Mouse (Mus musculus) c-Kit-positive CD71-positive TER-119-positive erythroid progenitor cells, embryonic 14.5 days (primary cell): ENCODE measurements around the gene Arid4b.
A peak's percentile ranks its signal among the peaks of the same experiment; 100 is the strongest.

Experiments
- DNase-seq: peaks from one replicate; pipeline ENCODE4 v3.0.0-alpha.2; 2013; ENCODE audit warnings: low spot score

Arid4b gene

DNA sequence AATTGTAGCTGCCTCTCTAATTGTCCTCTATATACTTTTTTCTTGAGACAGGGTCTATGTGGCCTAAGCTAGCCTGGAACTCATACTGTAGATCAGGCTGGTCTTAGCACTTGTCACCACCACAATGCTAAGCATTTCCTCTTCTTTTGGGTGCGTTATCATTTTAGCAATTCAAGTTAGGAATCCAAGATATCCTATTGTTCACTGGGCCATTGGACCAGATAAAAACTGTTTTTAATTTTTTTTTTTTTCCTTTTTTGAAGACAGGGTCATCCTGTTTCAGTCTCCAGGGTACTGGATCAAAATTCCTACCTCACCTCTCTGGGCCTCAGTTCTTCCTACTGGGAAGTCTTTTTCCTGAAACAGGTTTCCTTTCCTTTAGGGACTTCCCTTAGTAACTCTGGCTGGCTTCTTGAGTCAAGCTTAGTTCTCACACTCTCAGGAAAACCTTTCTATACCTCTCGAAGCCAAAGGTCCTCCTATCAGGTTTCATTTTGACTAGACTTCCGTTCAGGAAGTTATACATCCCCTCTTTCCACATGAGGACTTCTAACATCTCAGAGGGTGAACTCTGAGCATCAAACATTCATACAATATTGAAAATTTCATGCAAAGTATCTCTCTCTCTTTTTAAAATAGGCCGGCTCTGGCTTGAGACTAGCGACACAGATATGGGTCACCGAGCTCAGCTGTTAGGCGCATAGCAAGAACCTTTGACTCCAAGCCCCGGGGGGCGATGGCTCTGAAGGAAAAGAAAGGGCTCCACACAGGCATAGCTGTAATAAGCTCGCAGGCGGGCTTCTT, 621 bp upstream of the Arid4b start:
- DNase-seq = peak; percentile 40

DNA sequence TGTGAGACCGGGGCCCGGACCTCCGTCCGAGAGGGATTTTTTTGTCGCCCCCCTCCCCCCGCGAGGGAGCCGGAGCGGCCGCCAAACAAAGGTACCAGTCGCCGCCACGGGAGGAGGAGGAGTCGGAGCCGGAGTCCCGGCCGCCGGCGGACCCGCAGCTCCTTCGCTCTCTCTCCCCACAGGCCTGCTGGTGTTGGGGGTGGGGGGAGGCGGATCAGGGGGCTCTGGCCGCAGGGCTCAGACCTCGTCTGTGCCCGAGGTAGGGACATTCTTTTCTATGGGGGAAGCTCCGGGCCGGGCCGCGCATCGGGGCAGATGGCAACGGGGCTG, 875 bp downstream of the Arid4b start:
- DNase-seq = no peak

- no peak for DNase-seq
Observed at GRCm38 (mm10) chr13:14064341-14065027, 1.5 kb downstream of the Arid4b start.

DNA sequence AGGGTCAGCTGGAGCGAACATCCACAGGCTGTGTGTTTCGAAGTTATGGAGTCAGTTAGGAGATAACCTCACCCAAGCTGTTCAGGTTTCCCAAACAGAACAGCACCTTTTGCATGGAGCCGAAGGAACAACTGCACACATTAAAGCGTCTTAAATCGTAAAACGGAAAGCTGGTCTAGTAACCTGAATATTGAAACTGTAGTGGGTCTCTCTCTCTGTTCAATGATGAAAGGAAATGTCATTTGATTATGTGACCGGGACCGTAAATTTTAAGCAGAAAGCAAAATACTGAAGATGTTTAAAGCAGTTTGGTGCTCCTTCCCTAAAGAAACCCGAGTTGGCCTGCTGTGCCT, 2.0 kb downstream of the Arid4b start:
- no peak for DNase-seq

DNA sequence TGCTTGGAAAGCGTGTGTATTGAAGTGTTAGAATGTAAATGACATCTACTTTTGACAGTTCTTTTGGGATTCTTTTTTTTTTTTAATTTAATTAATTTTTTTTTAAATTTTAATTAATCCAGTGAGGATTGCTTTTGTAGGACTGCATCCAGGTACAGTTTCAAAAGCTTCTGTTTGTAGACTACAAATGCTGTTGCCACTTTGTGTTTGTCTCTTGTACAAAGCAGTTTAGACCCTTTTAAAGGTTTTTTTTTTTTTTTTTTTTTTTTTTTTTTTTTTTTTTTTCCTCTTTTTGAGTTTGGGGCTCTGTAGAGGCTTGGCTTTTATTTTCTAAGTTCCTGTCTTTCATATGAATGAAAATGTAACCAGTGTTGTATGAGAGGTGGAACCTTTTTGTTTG, 2.7 kb downstream of the Arid4b start:
- no peak for DNase-seq

DNA sequence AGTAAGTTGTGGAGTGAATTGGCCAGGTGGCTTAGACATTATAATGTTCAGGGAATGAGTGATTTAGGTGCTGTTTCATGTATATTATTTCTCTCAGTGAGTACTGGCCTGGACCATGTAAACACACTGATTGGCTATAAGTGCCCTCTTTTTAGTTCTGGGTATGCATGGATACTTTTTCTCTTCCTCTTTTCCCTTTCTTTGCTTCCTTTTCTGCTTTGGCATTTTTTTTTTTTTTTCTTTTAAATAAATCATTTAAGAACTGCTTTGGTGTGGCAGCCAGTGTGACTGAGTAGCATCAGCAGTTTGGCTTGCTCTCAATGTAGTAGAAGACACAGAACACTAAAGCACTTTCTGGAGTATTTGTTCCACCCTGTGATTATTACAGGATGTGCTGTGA, 5.0 kb downstream of the Arid4b start:
- DNase-seq = no peak

DNA sequence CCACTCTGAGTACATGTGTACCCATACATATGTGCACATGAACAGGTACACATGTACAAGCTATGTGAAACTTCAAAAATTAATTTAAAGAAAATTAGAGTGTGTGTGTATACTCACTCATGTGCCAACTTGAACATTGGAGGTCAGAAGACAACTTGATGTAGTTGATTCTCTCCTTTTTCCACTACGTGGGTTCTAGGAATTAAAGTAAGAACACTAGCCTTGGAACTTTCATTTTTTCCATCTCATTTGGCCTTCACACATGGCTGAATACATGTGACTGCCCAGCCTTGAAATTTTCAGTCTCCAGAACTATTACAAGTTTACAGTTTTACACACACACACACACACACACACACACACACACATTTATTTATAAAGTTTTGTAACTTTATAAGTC, 6.3 kb downstream of the Arid4b start:
- DNase-seq = no peak

- DNase-seq = no peak
Observed at GRCm38 (mm10) chr13:14074371-14074770, 11.3 kb downstream of the Arid4b start.

DNA sequence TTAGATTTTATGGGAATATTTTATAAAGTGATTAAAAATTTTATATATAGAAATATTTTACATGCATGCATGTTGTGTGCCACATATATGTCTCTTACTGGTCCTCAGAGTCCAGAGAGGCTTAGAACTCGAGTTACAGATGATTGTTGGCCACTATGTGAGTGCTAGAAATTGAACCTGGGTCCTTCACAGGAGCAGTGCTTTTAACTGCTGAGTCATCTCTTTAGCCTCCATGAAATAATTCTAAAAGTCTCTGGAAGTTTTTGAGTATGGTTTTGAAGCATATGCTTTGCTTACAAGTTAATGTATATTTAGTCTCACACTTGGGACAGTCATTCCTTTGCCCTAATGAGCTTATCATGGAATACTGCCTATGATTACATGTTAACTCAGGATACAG, 12.3 kb downstream of the Arid4b start:
- no peak for DNase-seq

DNA sequence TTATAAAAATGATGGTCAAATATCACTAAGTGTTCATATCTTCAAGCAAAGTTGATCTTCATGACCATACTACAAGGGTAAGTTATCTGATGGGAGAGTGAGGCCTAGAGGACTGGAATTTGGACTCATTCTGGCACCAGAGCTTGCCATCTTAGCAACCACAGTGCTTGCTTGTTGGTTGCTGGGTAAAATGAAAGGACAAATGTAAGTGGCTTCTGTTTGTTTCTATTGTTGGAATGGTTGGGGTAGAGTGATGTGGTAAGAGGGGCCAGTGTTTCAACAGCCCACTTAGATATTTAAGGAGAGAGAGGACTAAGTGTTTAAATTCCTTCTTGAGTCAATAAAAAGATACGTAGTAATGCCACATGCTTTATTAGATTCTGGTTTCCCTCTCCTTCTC, 25.6 kb downstream of the Arid4b start:
- DNase-seq = no peak

GRCm38 (mm10) chr13:14103026-14103425, 40.0 kb downstream of the Arid4b start:
- DNase-seq = no peak

GRCm38 (mm10) chr13:14110154-14110873, 47.3 kb downstream of the Arid4b start:
- DNase-seq = no peak

- DNase-seq = no peak
Observed at GRCm38 (mm10) chr13:14111146-14111545, 48.1 kb downstream of the Arid4b start.

GRCm38 (mm10) chr13:14113746-14114528, 50.9 kb downstream of the Arid4b start:
- no peak for DNase-seq

DNA sequence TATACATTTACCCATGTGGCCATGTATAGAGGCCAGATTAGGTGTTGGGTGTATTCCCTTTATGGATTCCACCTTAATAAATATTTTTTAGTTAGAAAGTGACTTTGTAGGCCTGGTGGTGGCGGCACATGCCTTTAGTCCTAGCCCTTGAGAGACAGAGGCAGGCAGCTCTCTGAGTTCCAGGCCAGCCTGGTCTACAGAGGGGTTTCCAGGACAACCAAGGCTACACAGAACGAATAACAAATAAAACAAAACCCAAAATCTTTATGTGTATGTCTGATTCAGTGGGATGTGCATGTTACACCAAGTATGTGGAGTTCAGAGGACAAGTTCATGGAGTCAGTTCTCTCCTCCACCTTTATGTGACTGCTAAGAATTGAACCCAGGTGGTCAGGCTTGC, 52.8 kb downstream of the Arid4b start:
- no peak for DNase-seq

DNA sequence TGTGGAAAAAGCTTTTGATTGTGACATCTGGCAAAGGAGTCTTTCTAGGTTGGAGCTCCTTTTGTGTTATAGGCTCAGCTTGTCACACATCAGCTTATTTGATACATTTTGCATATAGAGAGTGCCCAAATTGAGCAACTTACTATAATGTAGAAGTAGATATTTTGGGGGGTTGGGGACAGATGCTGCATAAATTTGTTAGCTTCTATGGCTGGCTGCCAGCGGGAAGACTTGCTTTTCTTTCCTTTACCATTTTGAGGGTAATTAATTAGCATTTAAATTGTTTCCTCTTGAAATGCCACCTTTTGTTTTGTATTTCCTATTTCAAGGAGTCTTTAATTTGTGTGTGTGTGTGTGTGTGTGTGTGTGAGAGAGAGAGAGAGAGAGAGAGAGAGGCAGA, 68.6 kb downstream of the Arid4b start:
- no peak for DNase-seq

DNA sequence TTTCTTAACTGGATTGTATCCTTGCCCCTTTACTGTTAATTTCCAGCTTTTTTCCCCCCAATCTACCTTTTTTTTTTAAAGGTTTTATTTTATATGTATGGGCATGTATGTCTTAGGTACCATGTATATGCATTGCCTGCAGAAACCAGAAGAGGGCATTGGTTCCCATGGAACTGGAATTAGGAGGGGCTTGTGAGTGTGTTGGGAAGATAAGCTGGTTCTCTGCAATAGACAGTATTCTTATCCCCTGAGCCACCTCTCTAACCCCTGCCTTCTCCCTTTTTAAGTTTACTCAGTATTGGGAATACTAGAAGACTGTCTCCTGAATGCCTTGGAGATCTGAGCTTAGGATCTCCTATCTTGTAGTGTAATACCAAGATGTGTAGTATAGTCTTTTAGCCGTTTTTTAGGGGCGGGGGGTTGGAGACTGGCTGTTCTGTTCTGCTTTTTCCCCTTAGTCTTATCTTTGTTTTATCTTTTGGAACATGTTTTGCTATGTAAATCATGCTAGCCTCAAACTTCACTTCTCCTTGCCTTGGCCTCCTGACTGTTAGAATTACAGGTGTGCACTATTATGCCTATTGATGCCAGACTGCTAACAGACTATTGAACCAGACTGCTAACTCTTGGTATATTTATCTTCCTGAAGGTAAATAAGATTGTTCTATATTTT, 79.4 kb downstream of the Arid4b start:
- peak; percentile 82 for DNase-seq

DNA sequence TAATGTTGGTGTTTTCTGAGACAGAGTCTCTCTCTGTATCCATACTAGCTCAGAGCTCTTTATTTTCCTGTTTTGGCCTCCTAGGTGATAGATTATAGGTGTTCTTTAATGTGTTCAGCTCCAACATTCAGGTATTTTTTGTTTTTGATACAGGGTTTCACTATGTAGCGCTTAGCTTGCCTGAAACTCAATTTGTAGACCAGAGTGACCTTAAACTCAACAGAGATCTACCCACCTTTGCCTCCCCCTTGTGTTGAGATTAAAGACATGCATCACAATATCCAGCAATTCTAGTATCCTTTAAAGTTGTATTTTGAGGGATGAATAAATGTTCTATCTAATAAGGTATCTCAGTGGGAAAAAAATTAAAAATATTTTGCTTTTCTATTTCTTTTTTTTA, 115.0 kb downstream of the Arid4b start:
- peak; percentile 11 for DNase-seq

DNA sequence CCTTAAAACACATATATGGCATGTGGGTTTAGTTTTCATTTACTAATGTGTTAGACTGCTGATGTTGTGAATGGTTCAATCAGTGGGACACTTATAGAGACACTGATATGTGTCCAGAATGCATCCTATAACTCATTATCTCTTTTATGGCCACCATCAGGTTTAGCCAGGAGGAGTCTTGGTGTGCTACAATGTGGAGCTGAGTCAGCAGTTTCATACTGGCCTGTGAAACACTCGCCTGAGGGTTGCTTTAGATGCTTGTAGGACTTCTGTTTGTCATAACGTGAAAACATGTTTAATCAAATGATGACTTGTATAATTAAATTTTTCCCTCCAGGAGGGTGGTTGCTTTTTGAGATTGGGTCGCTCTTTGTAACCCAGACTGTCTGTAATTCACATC, 116.6 kb downstream of the Arid4b start:
- no peak for DNase-seq

- peak; percentile 1 for DNase-seq
Observed at GRCm38 (mm10) chr13:14245946-14246345, 182.9 kb downstream of the Arid4b start.
